Mouse (Mus musculus) forebrain, postnatal 0 days (tissue): ENCODE data around the gene Kdm2b. TPM values are rescaled to one million over a fixed set of nuclear protein-coding genes. Genes with fewer than 3 reads are reported as not detected.

Experiments
- ATAC-seq: fragments of 200-750 bp; cut with Nextera tagmentation; 2 replicates; pipeline ENCODE4 v1.8.0; 2017; ENCODE audit warnings: mild to moderate bottlenecking, moderate library complexity
- DNase-seq: peaks from one replicate; pipeline ENCODE4 v3.0.0-alpha.2; 2015
- H3K27ac ChIP-seq: fragments of 300-500 bp; sonication (generic); 2 replicates; pipeline ENCODE4 v1.5.1; 2014; ENCODE audit warnings: low read depth, mild to moderate bottlenecking, antibody characterized with exemption, low read length, moderate library complexity, mixed read lengths
- H3K27me3 ChIP-seq: fragments of 300-500 bp; sonication (generic); 2 replicates; pipeline ENCODE4 v1.6.1; 2014; ENCODE audit warnings: mild to moderate bottlenecking, low read length, mixed read lengths; ENCODE audit not compliant: insufficient read depth
- H3K36me3 ChIP-seq: fragments of 300-500 bp; sonication (generic); 2 replicates; pipeline ENCODE4 v1.6.1; 2014; ENCODE audit warnings: mild to moderate bottlenecking, moderate library complexity; ENCODE audit not compliant: insufficient read depth
- H3K4me1 ChIP-seq: fragments of 300-500 bp; sonication (generic); 2 replicates; pipeline ENCODE4 v1.6.1; 2014; ENCODE audit warnings: antibody characterized with exemption; ENCODE audit not compliant: insufficient read depth
- H3K4me2 ChIP-seq: fragments of 300-500 bp; sonication (generic); 2 replicates; pipeline ENCODE4 v1.6.1; 2014; ENCODE audit warnings: low read depth, mild to moderate bottlenecking, moderate library complexity
- H3K4me3 ChIP-seq: fragments of 300-500 bp; sonication (generic); 2 replicates; pipeline ENCODE4 v1.5.1; 2014; ENCODE audit warnings: low read depth, low read length, mixed read lengths
- H3K9ac ChIP-seq: fragments of 300-500 bp; sonication (generic); 2 replicates; pipeline ENCODE4 v1.6.1; 2014; ENCODE audit warnings: mild to moderate bottlenecking
- H3K9me3 ChIP-seq: fragments of 300-500 bp; sonication (generic); 2 replicates; pipeline ENCODE4 v1.6.1; 2016; ENCODE audit warnings: low read length
- CTCF ChIP-seq: sonication (generic); IDR thresholded peaks from 2 replicates; pipeline ENCODE4 v1.5.1; 2016; ENCODE audit warnings: antibody characterized with exemption, control low read depth, low read depth
- WGBS: fragments of 180-500 bp; shearing (Covaris S2); extraction: QIAGEN DNeasy Blood & Tissue Kit; methylation state at CpG from one replicate; pipeline ENCODE4 v1.1.7; 2014; 5-methylcytosine and 5-hydroxymethylcytosine counted together
- polyA plus RNA-seq: library from polyadenylated mRNA; unstranded; fragments of >200 nt; fragmentation: Nextera tagmentation; extraction: Ambion mirVana; gene quantifications from 2 replicates; pipeline ENCODE4 v1.2.1, GENCODE M21; 2015
- total RNA-seq: library from RNA; depleted of rRNA; stranded (reverse); fragments of >200 nt; gene quantifications from 2 replicates; pipeline ENCODE4 v1.2.3, GENCODE M21; 2014

Gene Kdm2b
- total and polyA plus RNA-seq, 2 experiments from 2014 or later: 91.7 to 127 TPM

DNA sequence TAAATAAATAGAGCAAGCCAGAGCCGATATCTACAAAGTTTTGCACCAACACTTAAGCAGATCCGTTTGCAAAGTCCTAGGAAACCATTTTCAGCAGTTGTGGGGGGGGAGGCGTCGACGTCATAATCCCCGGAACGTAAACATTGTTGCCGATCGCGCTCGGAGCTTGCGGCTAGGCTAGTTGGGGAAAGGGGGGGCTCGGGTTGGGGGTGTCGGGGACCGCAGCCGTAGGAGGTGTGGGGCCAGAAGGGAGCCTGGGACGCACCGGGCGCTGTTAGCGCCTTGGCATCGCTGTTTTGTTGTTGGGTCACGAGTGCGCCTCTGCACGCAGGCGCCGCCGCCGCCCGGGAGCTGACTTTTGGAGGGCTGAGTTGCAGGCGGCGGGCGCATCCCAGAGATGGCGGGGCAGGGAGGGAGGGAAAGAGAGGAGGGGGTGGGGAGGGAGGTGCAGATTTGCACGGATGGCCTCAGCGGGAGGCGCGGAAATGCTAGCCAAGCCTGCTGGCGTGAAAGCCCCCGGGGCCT is 560 bp downstream of the Kdm2b start:
- DNase-seq (peak; percentile 81), ATAC-seq (peak; percentile 75)
- no peak for TF ChIP-seq CTCF
- Histone ChIP-seq H3K4me2 (peak overlapping the region; percentile 99), H3K9ac (peak overlapping the region; percentile 64), H3K27me3 (no peaks in the 10 kb centered on the region), H3K4me3 (peak overlapping the region; percentile 77), H3K9me3 (no peaks in the 10 kb centered on the region), H3K27ac (peak overlapping the region; percentile 85), H3K36me3 (no peaks in the 10 kb centered on the region), H3K4me1 (peaks cover 18% of the 10 kb centered on the region)
- under 1% methylated on average over 35 of the region's 39 CpGs for WGBS

DNA sequence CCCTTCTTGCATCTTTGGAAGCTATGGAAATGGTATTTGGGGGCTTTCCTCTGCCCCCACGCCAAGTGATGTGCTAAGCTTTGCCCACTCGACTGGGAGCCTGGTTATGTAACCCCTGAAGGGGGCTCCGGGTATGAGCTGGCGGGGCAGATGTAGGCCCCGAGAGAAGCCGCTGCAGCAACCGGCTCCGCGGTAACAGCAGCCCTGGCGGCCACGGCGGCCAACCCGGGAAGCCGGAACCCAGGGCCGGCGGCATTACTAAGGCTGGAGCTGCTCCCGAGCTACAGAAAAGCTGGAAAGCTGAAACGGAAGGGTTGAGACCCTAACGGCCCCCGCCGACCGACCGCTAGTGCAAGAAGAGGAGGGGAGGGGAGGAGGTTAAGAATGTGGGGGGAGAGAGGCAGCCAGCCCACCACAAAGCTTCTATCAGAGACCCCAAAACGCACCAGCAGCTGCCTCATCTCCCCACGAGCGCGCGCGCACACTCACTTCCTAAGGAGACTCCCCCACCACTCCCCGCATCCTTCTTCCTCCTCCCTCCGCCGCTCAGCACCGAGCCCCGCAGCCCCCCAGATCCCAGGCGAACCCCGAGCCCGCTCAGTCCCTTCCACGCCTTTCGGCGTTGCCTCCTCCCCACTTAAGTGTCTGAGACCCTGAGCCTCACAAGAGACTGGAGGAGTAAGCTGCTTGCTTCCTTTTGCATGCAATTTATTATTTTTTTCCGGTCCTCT is 1.4 kb downstream of the Kdm2b start:
- Histone ChIP-seq H3K27ac (peak overlapping the region; percentile 85), H3K4me2 (peak overlapping the region; percentile 99), H3K27me3 (no peaks in the 10 kb centered on the region), H3K9ac (peak overlapping the region; percentile 64), H3K4me3 (peak overlapping the region; percentile 77), H3K9me3 (no peaks in the 10 kb centered on the region), H3K4me1 (peaks cover 18% of the 10 kb centered on the region), H3K36me3 (no peaks in the 10 kb centered on the region)
- 0% methylated on average over 41 of the region's 41 CpGs for WGBS
- peak; percentile 54 for DNase-seq
- ATAC-seq: peak; percentile 50
- TF ChIP-seq CTCF: no peak

DNA sequence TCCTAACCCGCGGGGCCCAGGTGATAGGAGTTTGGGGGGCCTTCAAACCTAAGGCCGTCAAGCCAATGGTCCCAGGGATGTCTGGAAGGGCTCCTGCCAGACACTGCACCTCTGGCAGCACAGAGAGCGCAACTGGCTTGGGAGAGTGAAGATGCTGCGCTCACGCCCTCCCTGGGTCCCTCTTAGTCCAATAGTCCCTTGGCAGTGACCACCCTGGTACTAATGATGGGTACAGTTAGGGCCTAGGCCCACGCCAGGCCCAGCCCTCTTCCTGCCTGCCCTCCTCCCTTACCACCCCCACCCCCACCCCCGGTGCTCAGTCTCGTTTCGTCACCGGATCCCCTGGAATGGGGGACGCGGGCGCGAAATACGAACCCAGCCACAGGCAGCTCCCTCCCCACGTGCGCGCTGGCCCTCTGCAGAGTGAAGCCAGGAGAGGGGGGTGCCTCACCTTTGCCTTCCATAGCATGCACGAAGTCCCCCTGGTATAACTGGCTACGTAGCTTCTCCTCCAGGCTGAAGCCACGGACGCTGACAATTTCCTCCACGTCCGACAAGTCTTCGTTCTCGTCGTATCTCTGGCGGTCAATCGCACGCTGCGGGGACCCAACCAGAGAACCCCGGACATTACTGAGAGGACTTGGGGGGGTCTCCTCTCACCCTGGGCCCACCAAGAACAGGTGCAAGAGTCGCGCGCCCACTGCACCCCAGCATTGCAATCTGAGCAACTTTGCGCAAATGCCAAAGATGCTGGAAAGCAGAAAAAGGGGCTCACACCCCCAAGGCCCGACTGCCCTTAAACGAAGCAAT is 2.2 kb downstream of the Kdm2b start:
- 4% methylated on average over 39 of the region's 39 CpGs for WGBS
- peak overlapping the region; percentile 99 for H3K4me2 ChIP-seq
- H3K36me3 ChIP-seq: no peaks in the 10 kb centered on the region
- ATAC-seq (peak; percentile 32; the same call in 1 of the 2 replicates), DNase-seq (peak; percentile 59)
- H3K27ac ChIP-seq: no peak overlapping the region; the same call in 1 of the 2 replicates
- peak overlapping the region; percentile 64 for H3K9ac ChIP-seq
- H3K27me3 ChIP-seq: no peaks in the 10 kb centered on the region
- no peak for TF ChIP-seq CTCF
- H3K4me3 ChIP-seq: peak overlapping the region; percentile 77
- H3K9me3 ChIP-seq: no peaks in the 10 kb centered on the region
- peaks cover 18% of the 10 kb centered on the region for H3K4me1 ChIP-seq

DNA sequence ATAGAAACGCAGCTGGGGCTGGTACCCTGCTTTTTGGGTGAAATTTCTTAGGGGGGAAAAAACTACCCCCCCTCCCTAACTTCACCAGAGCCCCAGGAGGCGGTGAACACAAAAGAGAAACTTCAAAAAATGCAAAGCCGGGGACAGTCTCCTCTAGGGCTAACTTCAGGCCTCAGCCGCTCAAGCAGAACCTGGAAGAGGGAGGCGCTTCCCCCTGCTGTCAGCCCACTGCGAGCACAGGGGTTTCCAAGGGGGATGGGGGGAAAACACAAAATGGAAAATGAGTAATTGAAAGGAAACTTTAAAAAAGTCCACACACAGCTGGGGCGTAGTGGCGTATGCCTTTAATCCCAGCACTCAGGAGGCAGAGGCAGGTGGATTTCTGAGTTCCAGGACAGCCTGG is 3.5 kb downstream of the Kdm2b start:
- 42% methylated on average over 8 of the region's 8 CpGs for WGBS
- no peaks in the 10 kb centered on the region for H3K36me3 ChIP-seq
- H3K27ac ChIP-seq: 0 out of 2 replicates have a peak overlapping the region, but pooled peaks have one; percentile 9
- TF ChIP-seq CTCF: no peak
- no peaks in the 10 kb centered on the region for H3K27me3 ChIP-seq
- H3K9ac ChIP-seq: no peak overlapping the region
- peaks cover 18% of the 10 kb centered on the region for H3K4me1 ChIP-seq
- H3K4me3 ChIP-seq: no peak overlapping the region
- DNase-seq (no peak), ATAC-seq (no peak)
- no peaks in the 10 kb centered on the region for H3K9me3 ChIP-seq
- 0 out of 2 replicates have a peak overlapping the region, but pooled peaks have one; percentile 8 for H3K4me2 ChIP-seq

DNA sequence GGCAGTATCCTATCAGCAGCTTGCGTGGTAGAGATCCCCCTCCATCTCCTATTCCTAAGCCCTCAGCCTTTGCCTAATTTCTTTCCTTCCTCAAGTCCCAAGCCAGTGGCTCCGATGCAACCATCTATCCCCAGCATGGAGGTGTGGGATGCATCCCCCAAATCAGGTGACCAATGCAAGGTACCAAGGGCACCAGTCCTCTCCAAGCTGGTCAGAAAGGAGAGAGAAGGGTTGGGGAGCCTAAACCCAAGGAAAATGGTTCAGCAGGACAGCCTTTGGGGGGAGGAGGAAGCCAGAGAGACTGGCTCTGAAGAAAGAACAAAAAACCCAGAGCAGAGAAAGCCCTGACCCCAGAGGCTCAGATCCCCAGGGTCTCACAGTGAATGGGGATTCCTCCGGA is 4.3 kb downstream of the Kdm2b start:
- Histone ChIP-seq H3K9me3 (no peaks in the 10 kb centered on the region), H3K4me2 (peak overlapping the region; percentile 8; the same call in 1 of the 2 replicates), H3K27me3 (no peaks in the 10 kb centered on the region), H3K36me3 (no peaks in the 10 kb centered on the region), H3K27ac (no peak overlapping the region), H3K9ac (0 out of 2 replicates have a peak overlapping the region, but pooled peaks have one; percentile 18), H3K4me1 (peaks cover 18% of the 10 kb centered on the region), H3K4me3 (no peak overlapping the region)
- no peak for ATAC-seq
- 54% methylated on average over 3 of the region's 3 CpGs for WGBS
- DNase-seq: no peak
- no peak for TF ChIP-seq CTCF

DNA sequence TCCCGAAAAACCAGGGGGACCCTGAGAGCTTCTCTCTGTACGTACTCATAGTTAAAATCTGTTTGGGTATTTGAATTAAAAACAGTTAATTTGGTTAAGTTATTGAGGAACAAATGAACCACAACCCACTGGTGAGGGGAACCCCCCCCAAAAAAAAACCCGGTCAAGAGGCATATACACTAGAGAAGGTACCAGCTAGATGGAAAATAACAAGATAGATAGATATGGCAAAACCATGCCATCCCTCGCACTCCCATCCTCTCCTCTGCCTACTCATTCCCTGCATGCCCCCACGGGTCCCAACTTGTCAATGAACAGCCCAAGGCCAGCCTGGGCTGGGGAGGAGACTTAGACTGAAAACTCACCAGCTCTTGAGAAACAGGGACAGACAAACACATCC is 5.1 kb downstream of the Kdm2b start:
- TF ChIP-seq CTCF: no peak
- no peak for ATAC-seq
- Histone ChIP-seq H3K9me3 (no peaks in the 10 kb centered on the region), H3K27ac (no peak overlapping the region), H3K27me3 (no peaks in the 10 kb centered on the region), H3K4me1 (peaks cover 18% of the 10 kb centered on the region), H3K4me2 (0 out of 2 replicates have a peak overlapping the region, but pooled peaks have one; percentile 8), H3K36me3 (no peaks in the 10 kb centered on the region), H3K9ac (0 out of 2 replicates have a peak overlapping the region, but pooled peaks have one; percentile 6), H3K4me3 (no peak overlapping the region)
- 86% methylated on average over 5 of the region's 5 CpGs for WGBS
- DNase-seq: no peak
